Mouse (Mus musculus) erythroblast, embryonic 14.5 days (primary cell): Measurements from ENCODE around the gene Slc29a1.

Experiments
- GATA1 ChIP-seq: IDR thresholded peaks from 2 replicates; pipeline ENCODE4 v1.6.1; 2012; ENCODE audit warnings: low read length, inconsistent platforms, mixed read lengths
- TAL1 ChIP-seq: IDR thresholded peaks from 3 replicates; pipeline ENCODE4 v1.6.1; 2012; ENCODE audit warnings: low read length, inconsistent platforms, mixed read lengths

DNA sequence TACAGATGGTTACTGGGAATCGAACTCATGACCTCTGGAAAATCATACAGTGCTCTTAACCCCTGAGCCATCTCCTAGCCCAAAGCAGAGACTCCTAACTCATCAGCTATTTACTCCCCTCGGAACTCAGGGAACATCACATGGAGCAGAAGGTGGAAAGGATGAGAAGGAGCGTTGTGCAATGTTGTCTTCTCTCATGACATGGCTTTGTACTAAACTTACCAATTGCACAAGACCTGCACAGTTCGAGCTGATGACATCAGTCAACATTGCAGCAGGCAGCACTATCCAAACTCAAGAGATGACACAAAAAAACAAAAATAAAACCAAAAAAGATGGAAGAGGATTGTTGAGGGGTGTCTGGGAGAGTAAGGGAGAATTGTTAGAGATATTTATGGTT, 9.0 kb upstream of the Slc29a1 start:
- TF ChIP-seq TAL1 (no peak), GATA1 (no peak)
